Mouse (Mus musculus) stomach, postnatal 0 days (tissue): ENCODE results near the gene Abhd17c.

Experiments
- CTCF ChIP-seq: IDR thresholded peaks from 2 replicates; pipeline ENCODE4 v1.5.1; 2016; ENCODE audit warnings: antibody characterized with exemption, low read depth, mild to moderate bottlenecking, moderate library complexity
- EP300 ChIP-seq: optimal IDR thresholded peaks from 2 replicates; pipeline ENCODE3; 2016; ENCODE audit warnings: antibody characterized with exemption

DNA sequence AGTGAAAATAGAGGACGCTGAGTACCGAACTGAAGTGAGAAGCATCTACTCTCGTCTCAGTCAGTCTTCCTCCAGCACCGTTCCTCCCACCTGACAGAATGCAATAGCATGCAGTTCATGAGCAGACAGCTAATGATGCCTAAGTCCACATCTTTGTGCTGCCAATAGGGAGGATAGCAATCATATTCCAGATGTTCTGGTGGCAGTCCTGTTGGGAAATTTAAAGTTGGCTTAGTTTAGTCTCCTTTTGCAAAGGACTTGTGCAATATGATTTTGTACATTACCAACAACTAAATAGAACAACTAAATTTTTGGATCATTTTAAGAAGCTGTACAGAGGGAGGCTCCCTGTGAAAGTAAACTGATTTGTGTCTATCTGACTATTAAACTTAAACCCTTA, 2.1 kb upstream of the Abhd17c start:
- TF ChIP-seq CTCF (no peak), EP300 (no peak)
